Mouse (Mus musculus) heart, embryonic 10.5 days (tissue): Measurements from ENCODE around the gene Elavl1. TPM values are rescaled to one million over a fixed set of nuclear protein-coding genes. Genes with fewer than 3 reads are reported as not detected.
A peak's percentile ranks its signal among the peaks of the same experiment; 100 is the strongest.

Source experiments
- DNase-seq: peaks from one replicate; pipeline ENCODE4 v3.0.0-alpha.2; 2017; ENCODE audit warnings: low spot score
- H3K27ac ChIP-seq: fragments of 300-500 bp; sonication (generic); 2 replicates; pipeline ENCODE4 v1.5.1; 2016; ENCODE audit warnings: mild to moderate bottlenecking
- H3K27me3 ChIP-seq: fragments of 300-500 bp; sonication (generic); 2 replicates; pipeline ENCODE4 v1.6.1; 2016; ENCODE audit warnings: mild to moderate bottlenecking; ENCODE audit not compliant: poor library complexity, insufficient read depth, severe bottlenecking
- H3K36me3 ChIP-seq: fragments of 300-500 bp; sonication (generic); 2 replicates; pipeline ENCODE4 v1.6.1; 2016; ENCODE audit warnings: mild to moderate bottlenecking, moderate library complexity
- H3K4me1 ChIP-seq: fragments of 300-500 bp; sonication (generic); 2 replicates; pipeline ENCODE4 v1.6.1; 2016; ENCODE audit warnings: mild to moderate bottlenecking
- H3K4me3 ChIP-seq: fragments of 300-500 bp; sonication (generic); 2 replicates; pipeline ENCODE4 v1.5.1; 2016; ENCODE audit warnings: mild to moderate bottlenecking, moderate library complexity
- H3K9me3 ChIP-seq: fragments of 300-500 bp; sonication (generic); 2 replicates; pipeline ENCODE4 v1.6.1; 2016; ENCODE audit warnings: mild to moderate bottlenecking, moderate library complexity
- WGBS: fragments of 180-500 bp; shearing (Covaris S2); methylation state at CpG from one replicate; pipeline ENCODE4 v1.1.7; 2016; 5-methylcytosine and 5-hydroxymethylcytosine counted together
- polyA plus RNA-seq: library from polyadenylated mRNA; unstranded; fragments of >200 nt; fragmentation: Nextera tagmentation; extraction: Ambion mirVana; gene quantifications from 2 replicates; pipeline ENCODE4 v1.2.1, GENCODE M21; 2016

Elavl1 gene
- polyA plus RNA-seq, 1 experiment from 2014 or later: 261 TPM

DNA sequence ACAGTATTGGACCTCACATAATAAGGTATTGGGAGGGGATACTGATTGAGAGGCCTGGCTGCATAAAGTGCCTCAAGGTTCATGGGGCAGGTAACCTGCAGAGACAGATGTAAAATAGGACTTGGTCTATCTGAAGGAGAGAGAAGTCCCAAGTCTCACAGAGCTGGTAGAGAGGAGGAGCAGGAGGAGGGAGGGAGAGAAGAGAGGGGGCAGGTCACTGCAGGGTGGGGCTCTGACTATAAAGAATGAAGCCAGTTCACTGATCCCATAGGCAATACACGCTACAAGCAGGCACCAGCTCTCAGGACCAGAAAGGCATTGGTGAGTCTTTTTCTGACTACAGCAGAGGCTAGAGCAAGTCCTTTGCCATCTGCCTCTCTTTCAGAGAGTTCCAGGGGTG, 24.1 kb upstream of the Elavl1 start:
- WGBS: 70% methylated on average over 1 of the region's 1 CpGs
- no peak overlapping the region for H3K4me3 ChIP-seq

DNA sequence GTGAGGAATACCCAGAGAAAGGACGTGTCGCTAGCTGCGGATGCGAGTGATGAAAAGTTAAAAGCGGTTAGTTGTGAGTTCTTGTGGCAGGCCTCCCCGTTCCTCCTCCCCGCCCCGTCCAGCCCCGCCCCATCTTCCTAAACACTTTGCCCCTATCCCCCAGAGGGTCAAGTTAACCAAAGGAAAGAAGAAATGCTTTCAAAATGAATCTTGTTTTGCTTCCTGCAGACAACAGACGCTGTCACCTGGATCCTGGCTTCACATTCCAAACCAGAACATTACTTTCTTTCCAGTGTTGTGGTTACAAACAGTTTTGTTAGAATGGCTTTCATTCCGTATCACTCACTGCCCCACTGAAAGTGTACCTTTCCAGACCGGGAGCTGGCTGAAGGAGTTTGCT, 23.1 kb upstream of the Elavl1 start:
- H3K9me3 ChIP-seq: no peaks in the 10 kb centered on the region
- H3K4me3 ChIP-seq: peak overlapping the region; percentile 31; the same call in 1 of the 2 replicates
- no peak overlapping the region for H3K27ac ChIP-seq
- DNase-seq: no peak
- H3K27me3 ChIP-seq: no peaks in the 10 kb centered on the region
- peaks cover 6% of the 10 kb centered on the region for H3K4me1 ChIP-seq
- no peaks in the 10 kb centered on the region for H3K36me3 ChIP-seq
- WGBS: 30% methylated on average over 12 of the region's 12 CpGs

More for the DNA sequence above, 24.1 kb upstream of the Elavl1 start:
- peaks cover 9% of the 10 kb centered on the region for H3K4me1 ChIP-seq
- no peak overlapping the region for H3K27ac ChIP-seq
- no peaks in the 10 kb centered on the region for H3K27me3 ChIP-seq
- no peak for DNase-seq
- H3K36me3 ChIP-seq: no peaks in the 10 kb centered on the region
- no peaks in the 10 kb centered on the region for H3K9me3 ChIP-seq

GRCm38 (mm10) chr8:4347661-4348060, 22.4 kb upstream of the Elavl1 start:
- H3K9me3 ChIP-seq: no peaks in the 10 kb centered on the region
- 0 out of 2 replicates have a peak overlapping the region, but pooled peaks have one; percentile 31 for H3K4me3 ChIP-seq
- peaks cover 6% of the 10 kb centered on the region for H3K4me1 ChIP-seq
- H3K36me3 ChIP-seq: no peaks in the 10 kb centered on the region
- no peak for DNase-seq
- H3K27ac ChIP-seq: no peak overlapping the region
- H3K27me3 ChIP-seq: no peaks in the 10 kb centered on the region
- 65% methylated on average over 7 of the region's 7 CpGs for WGBS

- WGBS: 80% methylated on average over 3 of the region's 3 CpGs
- no peaks in the 10 kb centered on the region for H3K9me3 ChIP-seq
- H3K36me3 ChIP-seq: peaks cover 45% of the 10 kb centered on the region
- DNase-seq: no peak
- no peaks in the 10 kb centered on the region for H3K4me1 ChIP-seq
- no peak overlapping the region for H3K27ac ChIP-seq
- no peaks in the 10 kb centered on the region for H3K27me3 ChIP-seq
- H3K4me3 ChIP-seq: no peak overlapping the region
Measured at GRCm38 (mm10) chr8:4340207-4340606, 15.0 kb upstream of the Elavl1 start.

DNA sequence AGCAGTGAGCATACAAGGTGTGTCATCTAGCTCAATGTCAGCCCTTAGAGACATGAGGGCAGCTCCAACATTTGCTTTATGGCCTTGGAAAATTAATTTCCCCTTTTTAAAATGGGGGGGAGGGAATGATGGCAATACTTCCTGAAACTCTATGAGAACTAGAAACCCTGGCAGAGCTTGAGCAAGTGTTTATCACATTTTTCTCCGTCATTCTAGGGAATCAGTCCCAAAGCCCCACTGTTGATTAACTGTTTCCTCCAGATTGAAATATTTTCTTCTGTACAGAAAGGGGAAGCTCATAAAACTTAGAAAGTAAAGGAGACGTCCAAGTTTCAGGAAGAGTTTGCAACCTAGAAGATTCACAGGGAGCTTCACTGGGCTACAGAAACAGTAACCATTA, 10.5 kb upstream of the Elavl1 start:
- Histone ChIP-seq H3K36me3 (peaks cover 85% of the 10 kb centered on the region), H3K27me3 (no peaks in the 10 kb centered on the region), H3K27ac (no peak overlapping the region), H3K4me3 (no peak overlapping the region), H3K9me3 (no peaks in the 10 kb centered on the region), H3K4me1 (no peaks in the 10 kb centered on the region)
- DNase-seq: no peak
- 89% methylated on average over 2 of the region's 2 CpGs for WGBS

- Histone ChIP-seq H3K27ac (no peak overlapping the region), H3K27me3 (no peaks in the 10 kb centered on the region), H3K4me3 (no peak overlapping the region), H3K36me3 (peaks cover 93% of the 10 kb centered on the region), H3K9me3 (no peaks in the 10 kb centered on the region), H3K4me1 (no peaks in the 10 kb centered on the region)
- 97% methylated on average over 1 of the region's 1 CpGs for WGBS
- DNase-seq: peak; percentile 22
Measured at GRCm38 (mm10) chr8:4333966-4334365, 8.8 kb upstream of the Elavl1 start.

- no peak overlapping the region for H3K27ac ChIP-seq
- DNase-seq: peak; percentile 58
- no peaks in the 10 kb centered on the region for H3K27me3 ChIP-seq
- WGBS: 90% methylated on average over 5 of the region's 5 CpGs
- H3K4me1 ChIP-seq: peaks cover 4% of the 10 kb centered on the region; the same call in 1 of the 2 replicates
- no peaks in the 10 kb centered on the region for H3K9me3 ChIP-seq
- H3K36me3 ChIP-seq: peaks cover 65% of the 10 kb centered on the region
- no peak overlapping the region for H3K4me3 ChIP-seq
Measured at GRCm38 (mm10) chr8:4329000-4329399, 3.8 kb upstream of the Elavl1 start.

DNA sequence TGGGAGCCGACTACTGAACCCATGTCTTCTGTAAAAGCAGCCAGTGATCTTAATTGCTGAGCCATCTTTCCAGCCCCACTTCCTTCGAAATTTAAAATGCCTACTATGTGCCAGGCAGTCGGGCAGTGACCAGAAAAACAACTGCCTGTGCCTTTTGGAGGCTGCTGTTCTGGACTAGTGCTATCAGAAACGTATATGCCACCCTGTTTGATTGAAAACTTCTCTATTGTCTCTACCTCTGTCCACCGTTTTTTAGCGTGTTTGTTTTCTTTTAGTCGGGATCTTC, 481 bp upstream of the Elavl1 start:
- 34% methylated on average over 7 of the region's 7 CpGs for WGBS
- H3K27ac ChIP-seq: peak overlapping the region; percentile 98
- peaks cover 29% of the 10 kb centered on the region for H3K4me1 ChIP-seq
- H3K36me3 ChIP-seq: peaks cover 53% of the 10 kb centered on the region
- no peaks in the 10 kb centered on the region for H3K27me3 ChIP-seq
- no peak for DNase-seq
- H3K9me3 ChIP-seq: no peaks in the 10 kb centered on the region
- H3K4me3 ChIP-seq: peak overlapping the region; percentile 97

DNA sequence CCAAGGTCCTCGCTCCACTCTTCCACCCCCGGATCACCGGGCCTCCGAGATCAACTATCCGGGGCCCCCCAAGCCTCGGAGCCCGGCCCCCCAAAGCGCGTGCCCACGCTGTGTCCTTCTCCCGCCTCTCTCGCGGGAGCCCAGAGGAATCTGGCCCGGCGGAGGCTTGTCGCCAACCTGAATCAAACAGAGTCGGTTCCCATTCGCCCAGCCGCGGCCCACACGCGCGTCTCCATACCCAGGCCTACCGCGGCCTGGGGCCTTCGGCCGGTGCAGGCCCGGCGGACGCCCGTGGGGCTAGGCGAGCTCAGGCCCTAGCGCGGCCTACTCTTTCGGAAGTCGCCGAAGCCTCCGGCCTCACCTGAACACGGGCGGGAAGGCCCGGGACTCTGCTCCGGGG, 688 bp downstream of the Elavl1 start:
- H3K9me3 ChIP-seq: no peaks in the 10 kb centered on the region
- peak; percentile 82 for DNase-seq
- H3K27me3 ChIP-seq: no peaks in the 10 kb centered on the region
- peaks cover 52% of the 10 kb centered on the region for H3K36me3 ChIP-seq
- peak overlapping the region; percentile 98 for H3K27ac ChIP-seq
- H3K4me3 ChIP-seq: peak overlapping the region; percentile 97
- WGBS: under 1% methylated on average over 42 of the region's 42 CpGs
- peaks cover 29% of the 10 kb centered on the region for H3K4me1 ChIP-seq

DNA sequence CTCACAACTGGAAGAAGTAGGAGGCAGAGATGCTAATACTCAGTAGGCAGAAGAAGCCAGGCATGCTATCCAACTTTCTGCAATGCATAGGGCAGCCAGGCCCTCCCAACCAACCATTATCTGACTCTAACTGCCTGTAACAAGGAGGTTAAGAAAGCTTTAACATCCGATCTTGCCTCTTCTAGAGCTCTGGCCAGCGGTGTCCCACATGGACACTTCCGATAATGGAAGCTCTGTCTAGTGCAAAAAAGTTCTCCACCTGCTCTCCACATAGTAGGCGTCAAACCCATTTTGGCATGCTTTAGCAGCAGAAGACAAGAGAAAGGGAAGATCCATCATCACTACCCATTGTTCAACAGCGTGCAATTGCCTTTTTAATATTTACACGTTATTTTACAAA, 1.3 kb downstream of the Elavl1 start:
- Histone ChIP-seq H3K4me3 (peak overlapping the region; percentile 97), H3K9me3 (no peaks in the 10 kb centered on the region), H3K27ac (peak overlapping the region; percentile 98), H3K4me1 (peaks cover 29% of the 10 kb centered on the region), H3K36me3 (peaks cover 48% of the 10 kb centered on the region), H3K27me3 (no peaks in the 10 kb centered on the region)
- WGBS: 4% methylated on average over 6 of the region's 6 CpGs
- peak; percentile 71 for DNase-seq

- peaks cover 29% of the 10 kb centered on the region for H3K4me1 ChIP-seq
- no peak overlapping the region for H3K27ac ChIP-seq
- no peaks in the 10 kb centered on the region for H3K9me3 ChIP-seq
- no peak overlapping the region for H3K4me3 ChIP-seq
- H3K36me3 ChIP-seq: peaks cover 34% of the 10 kb centered on the region
- no peaks in the 10 kb centered on the region for H3K27me3 ChIP-seq
- peak; percentile 82 for DNase-seq
- WGBS: 30% methylated on average over 2 of the region's 2 CpGs
Measured at GRCm38 (mm10) chr8:4322470-4322869, 2.7 kb downstream of the Elavl1 start.

DNA sequence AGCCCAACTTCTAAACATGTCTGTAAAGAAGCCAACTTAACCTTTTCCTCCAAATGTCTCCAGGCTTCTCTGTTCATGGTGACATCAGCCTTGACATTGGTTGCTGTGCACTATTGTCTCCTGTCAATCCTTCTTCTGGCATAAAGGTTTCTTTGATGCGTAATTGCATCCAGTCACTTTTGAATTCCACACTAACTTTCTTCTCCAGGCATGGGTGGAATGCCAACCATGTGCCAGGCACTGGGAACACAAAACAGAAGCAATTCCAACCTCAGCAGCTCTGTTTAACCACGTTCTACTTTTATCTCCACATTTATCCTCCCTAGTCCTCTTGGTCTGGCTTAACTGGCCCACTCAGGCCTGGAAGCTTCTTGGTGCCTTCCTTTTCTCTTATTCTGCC, 4.2 kb downstream of the Elavl1 start:
- Histone ChIP-seq H3K27ac (no peak overlapping the region), H3K4me1 (peaks cover 29% of the 10 kb centered on the region)
- WGBS: 56% methylated on average over 2 of the region's 2 CpGs

DNA sequence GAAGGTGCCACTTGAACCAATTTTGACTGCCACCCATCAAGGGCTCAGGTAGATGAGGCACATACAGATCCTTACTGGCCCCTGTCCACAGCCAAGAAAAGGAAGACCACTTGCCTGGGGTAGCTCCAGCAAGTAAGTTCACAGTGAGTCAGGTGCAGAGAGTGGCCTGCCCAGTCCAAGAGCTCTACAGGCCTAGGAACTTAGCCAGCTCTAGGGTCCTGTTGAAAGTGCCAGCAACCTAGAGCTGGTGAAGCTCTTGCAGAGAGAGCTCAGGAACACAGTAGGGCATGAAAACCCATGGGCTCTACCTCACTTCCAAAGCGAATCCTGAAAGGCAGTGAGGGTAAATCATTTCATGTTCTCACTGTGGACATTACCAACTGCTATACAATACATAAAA, 4.8 kb downstream of the Elavl1 start:
- H3K27ac ChIP-seq: no peak overlapping the region

More for the DNA sequence above, 4.2 kb downstream of the Elavl1 start:
- peaks cover 31% of the 10 kb centered on the region for H3K36me3 ChIP-seq
- H3K9me3 ChIP-seq: no peaks in the 10 kb centered on the region
- H3K27me3 ChIP-seq: no peaks in the 10 kb centered on the region
- DNase-seq: no peak
- no peak overlapping the region for H3K4me3 ChIP-seq

GRCm38 (mm10) chr8:4319573-4319872, 5.7 kb downstream of the Elavl1 start:
- Histone ChIP-seq H3K27ac (no peak overlapping the region), H3K4me1 (peaks cover 26% of the 10 kb centered on the region), H3K36me3 (peaks cover 31% of the 10 kb centered on the region)

More for the DNA sequence above, 4.8 kb downstream of the Elavl1 start:
- Histone ChIP-seq H3K9me3 (no peaks in the 10 kb centered on the region), H3K27me3 (no peaks in the 10 kb centered on the region), H3K4me1 (peaks cover 26% of the 10 kb centered on the region), H3K4me3 (no peak overlapping the region), H3K36me3 (peaks cover 31% of the 10 kb centered on the region)
- peak; percentile 76 for DNase-seq
- WGBS: 96% methylated on average over 1 of the region's 1 CpGs

More at GRCm38 (mm10) chr8:4319573-4319872, 5.7 kb downstream of the Elavl1 start:
- Histone ChIP-seq H3K4me3 (no peak overlapping the region), H3K9me3 (no peaks in the 10 kb centered on the region), H3K27me3 (no peaks in the 10 kb centered on the region)
- WGBS: 94% methylated on average over 11 of the region's 11 CpGs
- DNase-seq: no peak
